ENCODE assay signal across 16 mouse cellular contexts in genomic region chr17:30691481-30691880, GRCm38 (mm10).
"Had no signal": no experiment of that assay in that cellular context is flagged by ENCODE, and none has a peak within 500 bp of the region (broad histone marks: within the 10 kb centered on the region; RNA-seq: fewer than 3 reads in every experiment).

No protein-coding gene starts in this region.

- H3K9me3 ChIP-seq: neural tube, embryonic 13.5 days; neural tube, embryonic 15.5 days; stomach, embryonic 15.5 days had no signal

- H3K4me3 ChIP-seq: neural tube, embryonic 13.5 days; neural tube, embryonic 15.5 days; stomach, embryonic 15.5 days had no signal

- H3K27ac ChIP-seq: neural tube, embryonic 13.5 days; neural tube, embryonic 15.5 days; stomach, embryonic 15.5 days; stomach, postnatal 0 days had no signal

- H3K4me2 ChIP-seq: neural tube, embryonic 13.5 days; neural tube, embryonic 15.5 days; stomach, embryonic 15.5 days had no signal

- H3K9ac ChIP-seq: neural tube, embryonic 13.5 days; neural tube, embryonic 15.5 days; stomach, embryonic 15.5 days had no signal

- H3K36me3 ChIP-seq: neural tube, embryonic 13.5 days; neural tube, embryonic 15.5 days; stomach, embryonic 15.5 days had no signal

- H3K27me3 ChIP-seq: neural tube, embryonic 13.5 days; neural tube, embryonic 15.5 days; stomach, embryonic 15.5 days had no signal

- DNase-seq: retina, postnatal 1 day; right cerebral cortex, adult 18-20 months; right cerebral cortex, postnatal 14 days; right cerebral cortex, postnatal 25 days; right cerebral cortex, postnatal 4 days; spleen, adult 18-20 months; thymus, adult 18-20 months; thymus, adult 2 months; thymus, postnatal 14 days; thymus, postnatal 25 days; thymus, postnatal 36 days; thymus, postnatal 4 days had no signal

- H3K4me1 ChIP-seq: neural tube, embryonic 13.5 days; neural tube, embryonic 15.5 days; stomach, embryonic 15.5 days had no signal
